Mouse (Mus musculus) retina, adult 2 months (tissue): ENCODE data around the gene Pdx1.

Experiments used
- DNase-seq: peaks from one replicate; pipeline ENCODE4 v3.0.0-alpha.2; 2012; ENCODE audit warnings: low read depth, low spot score

The Pdx1 gene

GRCm38 (mm10) chr5:147277547-147277925, 7.8 kb downstream of the Pdx1 start:
- no peak for DNase-seq

GRCm38 (mm10) chr5:147284365-147284764, 14.6 kb downstream of the Pdx1 start:
- no peak for DNase-seq

DNA sequence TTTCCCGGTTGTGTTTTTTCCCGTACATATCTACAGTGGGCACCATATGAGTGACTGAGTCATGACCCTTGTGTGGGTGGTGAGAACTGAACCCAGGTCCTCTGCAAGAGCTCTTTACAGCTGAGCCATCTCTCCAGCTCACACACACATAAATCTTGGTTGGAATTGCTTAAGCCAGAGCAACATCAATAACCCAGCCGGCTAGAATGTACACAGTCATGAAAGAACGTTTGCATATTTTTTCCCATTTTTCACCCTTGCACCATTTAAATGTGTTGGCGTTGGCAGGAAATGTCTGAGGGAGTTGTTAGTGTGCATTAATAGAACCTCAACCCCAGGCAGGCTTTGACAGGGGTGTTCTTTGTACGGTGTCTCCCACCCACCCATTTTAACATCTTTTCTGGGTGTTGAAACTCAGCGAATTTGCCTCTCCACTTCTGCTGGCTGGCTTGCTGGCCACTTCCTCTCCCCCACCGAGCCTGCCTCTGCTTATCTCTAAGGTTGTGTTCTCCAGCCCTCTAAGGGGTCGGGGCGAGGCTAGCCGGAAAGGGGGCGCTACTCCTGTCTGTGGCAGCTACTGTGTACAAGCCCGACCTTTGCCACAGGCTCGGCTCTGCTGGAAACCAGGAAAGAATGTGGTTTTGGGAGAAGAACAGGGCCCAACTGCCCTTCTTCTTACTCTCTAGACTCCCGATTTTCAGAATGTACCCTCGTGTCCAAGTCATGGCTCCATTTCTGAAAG, 22.2 kb downstream of the Pdx1 start:
- no peak for DNase-seq

DNA sequence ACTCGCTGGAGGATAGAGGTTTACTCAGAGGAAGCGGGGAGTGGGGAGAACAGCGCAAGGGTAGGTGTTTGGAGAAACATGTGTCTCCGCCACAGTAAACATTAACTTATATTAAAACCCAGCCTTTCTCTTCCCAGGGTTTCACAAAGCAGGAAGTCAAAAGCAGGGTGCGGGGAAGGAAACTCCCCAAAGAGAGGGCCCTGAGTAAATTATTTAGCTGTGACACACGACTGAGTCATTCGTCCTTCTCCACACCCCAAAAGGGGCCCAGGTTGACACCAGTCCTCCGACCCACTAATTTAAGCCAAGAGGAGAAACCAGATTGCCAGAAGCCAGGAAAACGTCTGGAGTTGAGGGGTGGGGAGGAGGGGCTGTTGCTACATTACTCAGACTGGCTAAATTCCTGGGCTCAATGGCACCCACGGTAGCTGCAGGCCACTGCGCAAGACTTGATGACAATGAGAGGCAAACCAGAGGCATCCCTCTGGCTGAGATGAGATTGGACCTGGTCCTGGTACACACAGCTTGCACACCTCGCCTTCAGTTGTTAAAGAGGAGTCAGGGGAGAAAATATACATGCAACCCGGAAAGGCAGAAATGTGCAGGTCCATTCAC, 22.9 kb downstream of the Pdx1 start:
- DNase-seq, result no peak

DNA sequence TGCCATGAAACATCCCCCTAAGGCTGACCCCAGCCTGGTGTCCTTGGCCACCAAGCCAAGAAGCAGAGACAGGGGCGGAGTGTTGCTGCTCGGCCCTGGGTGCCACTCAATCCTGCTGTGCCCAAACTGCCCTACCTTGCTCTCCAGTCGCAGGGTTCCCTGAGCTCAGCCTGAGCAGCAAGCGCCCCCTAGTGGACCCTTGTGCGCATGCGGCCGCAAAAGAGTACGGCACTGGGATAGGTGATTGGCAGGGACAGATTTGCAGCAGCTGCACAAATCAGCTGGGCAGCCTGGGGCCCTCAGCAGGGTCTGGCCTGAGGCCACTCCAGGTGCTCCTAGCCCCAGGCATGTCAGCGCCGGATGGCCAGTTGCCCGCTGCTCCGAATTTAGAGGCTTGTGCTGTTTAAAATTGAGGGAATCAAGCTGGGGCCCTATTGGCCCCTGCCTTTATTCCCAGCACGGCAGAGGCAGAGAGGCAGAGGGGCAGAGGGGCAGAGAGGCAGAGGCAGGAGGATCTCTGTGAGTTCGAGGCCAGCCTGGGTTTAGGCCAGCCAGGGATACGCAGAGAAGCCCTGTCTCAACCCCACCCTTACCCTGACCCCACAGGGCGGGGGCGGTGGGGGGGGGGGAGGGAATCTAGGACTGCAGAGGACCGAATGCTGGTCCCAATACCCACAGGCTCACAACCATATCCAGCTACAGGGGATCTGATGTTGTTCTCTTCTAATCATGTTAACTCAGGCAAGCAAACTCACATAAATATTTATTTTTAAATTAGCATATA, 23.6 kb downstream of the Pdx1 start:
- peak; percentile 42 for DNase-seq

- DNase-seq, result no peak
Measured at GRCm38 (mm10) chr5:147294121-147294520, 24.4 kb downstream of the Pdx1 start.

DNA sequence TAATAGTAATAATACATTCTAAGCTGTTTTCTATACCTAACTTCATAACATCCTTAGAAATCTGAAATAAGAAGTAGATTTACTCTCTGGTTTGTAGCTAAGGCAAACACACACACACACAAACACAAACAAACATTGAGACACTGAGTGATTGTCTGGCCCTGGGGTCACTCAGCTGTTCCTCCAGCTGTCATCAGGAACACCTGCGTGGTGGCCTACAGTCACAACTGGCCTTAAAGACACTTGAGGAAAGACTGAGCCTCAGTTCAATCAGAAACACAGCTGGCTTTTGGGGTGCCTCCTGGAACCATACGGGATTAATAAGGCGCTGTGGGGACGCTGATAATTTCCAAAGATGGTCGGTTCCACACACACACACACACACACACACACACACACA, 27.5 kb downstream of the Pdx1 start:
- no peak for DNase-seq

DNA sequence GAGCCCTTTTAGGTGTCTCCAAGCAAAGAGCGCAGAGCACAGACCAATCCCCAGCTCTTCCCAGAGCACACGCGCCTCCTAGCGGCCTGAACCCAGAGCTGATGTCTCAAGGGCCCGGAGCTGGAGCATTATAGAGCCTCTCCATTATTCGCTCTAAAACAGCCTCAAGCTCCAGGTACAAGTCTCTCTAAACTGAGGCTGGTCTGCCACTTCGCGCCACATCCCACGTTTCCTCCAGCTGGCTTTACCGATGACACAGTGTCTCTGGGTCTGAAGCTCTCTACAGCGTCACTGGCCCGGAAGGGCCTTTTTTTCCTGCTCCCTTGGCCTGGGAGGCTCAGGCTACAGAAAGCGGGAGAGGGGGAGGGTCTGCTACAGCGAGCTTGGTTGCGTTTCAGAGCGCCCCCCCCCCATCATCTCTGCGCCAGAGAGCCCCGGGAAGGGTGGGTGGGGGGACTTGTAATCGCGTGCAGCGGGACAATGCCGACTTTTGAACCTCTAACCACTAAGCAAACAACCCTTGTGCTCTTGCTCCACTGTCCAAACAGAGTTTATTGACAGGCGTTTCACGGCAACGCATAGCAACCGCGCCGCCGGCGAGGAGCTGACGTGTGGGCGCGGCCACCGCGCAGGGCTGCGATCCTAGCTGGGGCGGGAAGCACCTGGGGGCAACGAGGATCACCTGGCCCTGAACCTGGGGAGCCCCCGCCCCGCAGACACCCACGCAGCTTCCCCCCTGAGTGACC, 29.7 kb downstream of the Pdx1 start:
- no peak for DNase-seq

DNA sequence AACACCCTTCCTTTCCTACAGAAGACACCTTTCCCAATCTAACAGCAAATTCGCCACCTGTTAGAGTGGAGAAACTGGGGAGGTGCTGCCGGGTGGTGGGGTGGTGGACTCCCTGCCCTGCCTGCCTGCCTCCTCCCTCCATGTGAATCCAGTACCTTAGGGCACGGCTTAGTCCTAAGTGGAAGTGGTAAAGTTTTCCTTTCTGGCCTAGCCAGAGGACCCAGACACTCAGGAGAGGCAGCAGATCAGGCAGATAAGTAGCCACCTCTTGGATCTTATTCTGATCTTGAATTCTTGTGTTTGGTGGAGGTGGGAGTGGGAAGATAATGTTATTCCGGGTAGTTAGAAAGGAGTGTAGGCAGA, 30.2 kb downstream of the Pdx1 start:
- DNase-seq, result no peak

GRCm38 (mm10) chr5:147300917-147301780, 31.4 kb downstream of the Pdx1 start:
- DNase-seq, result no peak

DNA sequence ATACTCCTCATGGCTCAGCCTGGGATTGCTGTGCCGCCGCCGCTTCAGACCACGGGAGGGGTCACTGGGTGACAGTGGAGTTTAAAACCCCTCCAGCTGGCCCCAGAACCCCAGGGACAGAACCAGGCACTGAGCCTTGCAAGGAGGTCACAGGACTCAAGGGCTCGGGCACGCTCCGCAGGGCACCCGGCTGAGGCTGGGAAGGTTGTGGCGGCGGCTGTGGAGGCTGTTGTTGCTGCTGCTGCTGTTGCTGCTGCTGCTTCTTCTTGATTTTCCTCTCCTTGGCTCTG, 32.0 kb downstream of the Pdx1 start:
- no peak for DNase-seq

GRCm38 (mm10) chr5:147302141-147302540, 32.4 kb downstream of the Pdx1 start:
- DNase-seq, result no peak

- DNase-seq, result no peak
Measured at GRCm38 (mm10) chr5:147302746-147303400, 33.1 kb downstream of the Pdx1 start.

- no peak for DNase-seq
Measured at GRCm38 (mm10) chr5:147304276-147305155, 34.8 kb downstream of the Pdx1 start.

GRCm38 (mm10) chr5:147305166-147305565, 35.4 kb downstream of the Pdx1 start:
- DNase-seq, result no peak

- no peak for DNase-seq
Measured at GRCm38 (mm10) chr5:147305856-147306637, 36.3 kb downstream of the Pdx1 start.

GRCm38 (mm10) chr5:147306638-147307397, 37.1 kb downstream of the Pdx1 start, which contains the start of gene Cdx2:
Gene Cdx2 (minus strand): TSS chr5:147307270.
- DNase-seq, result no peak

GRCm38 (mm10) chr5:147307398-147307785, 37.6 kb downstream of the Pdx1 start:
- no peak for DNase-seq
